Mouse (Mus musculus): ENCODE results near the gene Cdc34. TPM values are rescaled to one million over a fixed set of nuclear protein-coding genes. Genes with fewer than 3 reads are reported as not detected.

Cdc34 gene
- polyA plus RNA-seq, 1 experiment from 2014 or later, result 92.9 TPM

GRCm38 (mm10) chr10:79688720-79689119, 6.7 kb downstream of the Cdc34 start, which contains the start of gene Gzmm:
Gene Gzmm, plus strand, starts transcription at chr10:79689020.
- Histone ChIP-seq H3K27me3 (ENCODE audit: insufficient read depth, low read length) (no peaks in the 10 kb centered on the region), H3K4me3 (ENCODE audit: low read depth, low read length) (no peak within 1 kb of the TSS), H3K4me2 (no peak within 1 kb of the TSS), H3K9me3 (ENCODE audit: low read depth, low read length) (no peaks in the 10 kb centered on the region), H3K4me1 (ENCODE audit: insufficient read depth) (no peaks in the 10 kb centered on the region), H3K27ac (ENCODE audit: low read depth) (no peak within 1 kb of the TSS), H3K36me3 (ENCODE audit: insufficient read depth) (peaks cover 56% of the 10 kb centered on the region), H3K9ac (no peak within 1 kb of the TSS)
- WGBS, result 80% methylated on average over 4 of the region's 4 CpGs
- ATAC-seq (ENCODE audit: insufficient read depth) (no peak), DNase-seq (no peak)
- TF ChIP-seq CTCF (IDR thresholded peaks at IDR 0.05; ENCODE audit: low read depth), result no peak

DNA sequence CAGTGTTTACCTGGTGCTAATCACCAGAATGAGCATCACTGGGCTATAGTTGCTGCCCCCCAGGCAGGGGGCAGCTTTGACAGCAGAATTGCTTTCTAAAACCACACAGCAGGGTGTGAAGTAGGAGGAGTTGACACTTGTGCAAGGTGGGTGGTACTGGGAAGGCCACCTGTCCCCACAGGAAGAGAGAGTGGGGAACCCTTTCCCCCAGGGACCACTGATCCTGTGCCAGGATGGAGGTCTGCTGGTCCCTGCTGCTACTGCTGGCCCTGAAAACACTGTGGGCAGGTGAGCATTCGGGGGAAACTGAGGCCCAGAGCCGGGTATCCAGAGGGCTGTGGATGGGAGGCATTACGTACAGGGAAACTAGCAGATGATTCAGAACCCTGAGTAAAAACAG, 7.2 kb downstream of the Cdc34 start:
- Histone ChIP-seq H3K4me3 (ENCODE audit: low read depth, low read length) (no peak overlapping the region), H3K27ac (ENCODE audit: low read depth) (no peak overlapping the region), H3K4me1 (ENCODE audit: insufficient read depth) (no peaks in the 10 kb centered on the region), H3K9me3 (ENCODE audit: low read depth, low read length) (no peaks in the 10 kb centered on the region), H3K27me3 (ENCODE audit: insufficient read depth, low read length) (no peaks in the 10 kb centered on the region), H3K9ac (no peak overlapping the region), H3K36me3 (ENCODE audit: insufficient read depth) (peaks cover 56% of the 10 kb centered on the region), H3K4me2 (no peak overlapping the region)
- ATAC-seq (ENCODE audit: insufficient read depth), result no peak
- DNase-seq, result no peak
- TF ChIP-seq CTCF (IDR thresholded peaks at IDR 0.05; ENCODE audit: low read depth), result no peak
- WGBS, result 85% methylated on average over 3 of the region's 3 CpGs

DNA sequence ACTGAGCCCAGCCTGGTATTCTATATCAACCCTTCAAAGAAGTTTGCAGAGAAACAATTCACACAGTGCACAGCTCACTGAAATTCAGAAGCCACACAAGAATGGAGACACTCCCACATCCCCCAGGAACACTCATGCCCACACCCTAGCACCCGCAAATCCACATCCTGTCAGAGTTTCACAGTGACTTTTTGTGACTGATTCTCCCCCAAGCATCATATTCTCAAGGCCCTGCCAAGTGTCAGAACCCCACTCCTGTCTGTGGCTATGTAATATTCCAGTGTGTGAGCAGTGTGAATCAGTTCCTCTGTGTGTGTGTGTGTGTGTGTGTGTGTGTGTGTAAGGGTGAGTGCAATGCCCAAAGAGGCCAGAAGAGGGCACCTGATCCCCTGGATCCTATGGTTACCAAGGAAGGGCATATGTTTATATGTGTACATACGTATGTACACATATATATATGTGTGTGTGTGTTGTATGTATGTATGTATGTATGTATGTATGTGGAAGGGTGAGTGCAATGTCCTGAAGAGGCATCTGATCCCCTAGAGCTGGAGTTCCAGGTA, 10.1 kb downstream of the Cdc34 start:
- Histone ChIP-seq H3K4me1 (ENCODE audit: insufficient read depth) (peaks cover 16% of the 10 kb centered on the region), H3K27ac (ENCODE audit: low read depth) (no peak overlapping the region), H3K9me3 (ENCODE audit: low read depth, low read length) (no peaks in the 10 kb centered on the region), H3K4me2 (no peak overlapping the region), H3K36me3 (ENCODE audit: insufficient read depth) (peaks cover 29% of the 10 kb centered on the region), H3K27me3 (ENCODE audit: insufficient read depth, low read length) (no peaks in the 10 kb centered on the region), H3K4me3 (ENCODE audit: low read depth, low read length) (no peak overlapping the region), H3K9ac (no peak overlapping the region)
- ATAC-seq (ENCODE audit: insufficient read depth) (no peak), DNase-seq (no peak)
- 95% methylated on average over 2 of the region's 2 CpGs for WGBS
- peak; percentile 43 for TF ChIP-seq CTCF (IDR thresholded peaks at IDR 0.05; ENCODE audit: low read depth)

- Histone ChIP-seq H3K36me3 (ENCODE audit: insufficient read depth) (peaks cover 12% of the 10 kb centered on the region), H3K27me3 (ENCODE audit: insufficient read depth, low read length) (no peaks in the 10 kb centered on the region), H3K4me3 (ENCODE audit: low read depth, low read length) (no peak overlapping the region), H3K9ac (no peak overlapping the region), H3K4me2 (no peak overlapping the region), H3K4me1 (ENCODE audit: insufficient read depth) (peaks cover 16% of the 10 kb centered on the region), H3K27ac (ENCODE audit: low read depth) (no peak overlapping the region), H3K9me3 (ENCODE audit: low read depth, low read length) (no peaks in the 10 kb centered on the region)
- TF ChIP-seq CTCF (IDR thresholded peaks at IDR 0.05; ENCODE audit: low read depth), result no peak
- DNase-seq, result no peak
- no peak for ATAC-seq (ENCODE audit: insufficient read depth)
- 64% methylated on average over 12 of the region's 12 CpGs for WGBS
Measured at GRCm38 (mm10) chr10:79693580-79694378, 11.8 kb downstream of the Cdc34 start.

GRCm38 (mm10) chr10:79694379-79694655, 12.3 kb downstream of the Cdc34 start:
- 76% methylated on average over 6 of the region's 6 CpGs for WGBS
- ATAC-seq (ENCODE audit: insufficient read depth) (no peak), DNase-seq (no peak)
- H3K4me3 ChIP-seq (ENCODE audit: low read depth, low read length), result no peak overlapping the region
- no peak overlapping the region for H3K9ac ChIP-seq
- H3K9me3 ChIP-seq (ENCODE audit: low read depth, low read length), result no peaks in the 10 kb centered on the region
- no peak overlapping the region for H3K27ac ChIP-seq (ENCODE audit: low read depth)
- H3K4me2 ChIP-seq, result no peak overlapping the region
- peaks cover 16% of the 10 kb centered on the region for H3K4me1 ChIP-seq (ENCODE audit: insufficient read depth)
- TF ChIP-seq CTCF (IDR thresholded peaks at IDR 0.05; ENCODE audit: low read depth), result no peak
- H3K27me3 ChIP-seq (ENCODE audit: insufficient read depth, low read length), result no peaks in the 10 kb centered on the region
- H3K36me3 ChIP-seq (ENCODE audit: insufficient read depth), result peaks cover 6% of the 10 kb centered on the region

GRCm38 (mm10) chr10:79695231-79696128, 13.5 kb downstream of the Cdc34 start:
- 0 out of 2 replicates have a peak overlapping the region, but pooled peaks have one; percentile 16 for H3K9ac ChIP-seq

More at GRCm38 (mm10) chr10:79695231-79696128, 13.5 kb downstream of the Cdc34 start:
- peak overlapping the region; percentile 18 for H3K4me2 ChIP-seq
- DNase-seq (peak; percentile 82), ATAC-seq (ENCODE audit: insufficient read depth) (peak; percentile 47; the same call in 1 of the 2 replicates)
- 55% methylated on average over 13 of the region's 13 CpGs for WGBS
- H3K27ac ChIP-seq (ENCODE audit: low read depth), result peak overlapping the region; percentile 87
- no peak overlapping the region for H3K4me3 ChIP-seq (ENCODE audit: low read depth, low read length)
- peak; percentile 91 for TF ChIP-seq CTCF (IDR thresholded peaks at IDR 0.05; ENCODE audit: low read depth)
- no peaks in the 10 kb centered on the region for H3K9me3 ChIP-seq (ENCODE audit: low read depth, low read length)
- H3K27me3 ChIP-seq (ENCODE audit: insufficient read depth, low read length), result no peaks in the 10 kb centered on the region
- H3K4me1 ChIP-seq (ENCODE audit: insufficient read depth), result peaks cover 16% of the 10 kb centered on the region
- no peaks in the 10 kb centered on the region for H3K36me3 ChIP-seq (ENCODE audit: insufficient read depth)
